Mouse (Mus musculus) thymus, postnatal 36 days (tissue): ENCODE measurements at regions not wholly inside any gene's neighbourhood (a gene's known extent, or its start where the extent isn't known, plus 50 kb on each side); places are given as distances from the start of the nearest gene placed in this dataset.

Experiments used
- DNase-seq, 2 experiments: peaks; one replicate each; pipeline ENCODE4 v3.0.0; 2022; ENCODE audit warnings: mixed read lengths in 2 of 2

GRCm38 (mm10) chrX:167091841-167092240 lies 117.3 kb downstream of the Tmsb4x start:
- DNase-seq, result peak in 1 of 2 experiments; percentile 40

GRCm38 (mm10) chrX:167088930-167089329 lies 120.2 kb downstream of the Tmsb4x start:
- no peak for DNase-seq

GRCm38 (mm10) chrX:167088438-167088837 lies 120.7 kb downstream of the Tmsb4x start:
- DNase-seq, result no peak

GRCm38 (mm10) chrX:167080821-167081220 lies 128.3 kb downstream of the Tmsb4x start:
- DNase-seq, result no peak

DNA sequence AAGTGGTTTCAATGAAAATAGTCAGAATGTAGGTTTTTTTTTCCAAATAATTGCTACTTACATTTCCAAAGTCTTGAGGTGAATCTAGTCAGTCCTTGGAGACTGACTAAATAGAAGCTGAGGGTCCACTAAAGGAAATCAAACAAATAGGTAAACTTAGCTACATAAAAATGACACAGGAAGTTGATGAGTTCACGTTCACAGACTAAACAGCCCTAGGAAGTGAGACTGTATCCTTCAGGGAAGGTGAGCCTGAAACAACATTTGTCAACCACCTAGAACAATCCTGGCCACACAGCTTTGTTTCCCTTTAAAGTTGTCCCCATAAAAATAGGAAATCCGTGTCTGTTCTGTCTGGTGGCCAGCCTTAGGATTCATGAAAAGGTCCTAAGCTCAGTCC lies 140.0 kb downstream of the Tmsb4x start:
- DNase-seq, result no peak

DNA sequence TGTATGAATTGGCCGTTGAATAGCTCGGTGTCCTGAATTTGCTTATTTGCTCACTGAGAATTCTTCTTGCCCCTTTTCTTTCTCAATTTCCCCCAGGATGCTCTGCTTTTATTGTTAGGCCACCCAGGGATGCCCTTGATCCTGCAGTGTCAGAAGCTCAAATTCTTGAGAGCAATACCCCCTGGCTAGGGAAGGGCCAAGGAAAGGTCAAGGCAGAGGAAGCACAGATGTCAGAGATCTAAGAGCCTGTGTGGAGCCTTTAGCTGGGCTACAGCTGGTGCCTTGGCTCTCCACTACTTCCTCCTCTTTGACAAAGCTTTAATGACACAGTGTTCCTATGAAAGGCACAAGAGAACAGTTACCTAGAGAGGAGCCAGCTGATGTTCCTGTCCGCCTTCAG lies 141.2 kb downstream of the Tmsb4x start:
- no peak for DNase-seq

DNA sequence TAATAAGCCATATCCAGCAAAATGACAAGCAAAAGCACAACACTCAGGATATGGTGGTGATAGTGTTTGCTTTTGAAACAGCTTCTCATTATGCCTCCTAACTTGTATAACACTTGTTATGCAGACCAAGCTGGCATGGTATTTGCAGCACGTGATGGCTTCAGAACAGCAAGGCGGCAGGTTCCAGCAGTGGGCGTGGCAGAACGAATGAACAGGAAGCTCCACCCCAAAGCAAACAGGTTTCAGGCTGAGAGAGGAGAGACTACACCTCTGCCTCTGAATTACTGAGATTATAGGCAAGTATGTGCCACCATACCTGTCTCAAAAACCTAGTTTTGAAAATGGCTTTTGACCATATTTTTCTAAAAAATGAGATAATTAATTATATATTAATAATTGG lies 145.2 kb downstream of the Tmsb4x start:
- peak; percentile 22 to 38 for DNase-seq

GRCm38 (mm10) chrX:167052456-167052855 lies 156.7 kb downstream of the Tmsb4x start:
- no peak for DNase-seq

GRCm38 (mm10) chrX:167050066-167050465 lies 159.0 kb downstream of the Tmsb4x start:
- DNase-seq, result no peak

DNA sequence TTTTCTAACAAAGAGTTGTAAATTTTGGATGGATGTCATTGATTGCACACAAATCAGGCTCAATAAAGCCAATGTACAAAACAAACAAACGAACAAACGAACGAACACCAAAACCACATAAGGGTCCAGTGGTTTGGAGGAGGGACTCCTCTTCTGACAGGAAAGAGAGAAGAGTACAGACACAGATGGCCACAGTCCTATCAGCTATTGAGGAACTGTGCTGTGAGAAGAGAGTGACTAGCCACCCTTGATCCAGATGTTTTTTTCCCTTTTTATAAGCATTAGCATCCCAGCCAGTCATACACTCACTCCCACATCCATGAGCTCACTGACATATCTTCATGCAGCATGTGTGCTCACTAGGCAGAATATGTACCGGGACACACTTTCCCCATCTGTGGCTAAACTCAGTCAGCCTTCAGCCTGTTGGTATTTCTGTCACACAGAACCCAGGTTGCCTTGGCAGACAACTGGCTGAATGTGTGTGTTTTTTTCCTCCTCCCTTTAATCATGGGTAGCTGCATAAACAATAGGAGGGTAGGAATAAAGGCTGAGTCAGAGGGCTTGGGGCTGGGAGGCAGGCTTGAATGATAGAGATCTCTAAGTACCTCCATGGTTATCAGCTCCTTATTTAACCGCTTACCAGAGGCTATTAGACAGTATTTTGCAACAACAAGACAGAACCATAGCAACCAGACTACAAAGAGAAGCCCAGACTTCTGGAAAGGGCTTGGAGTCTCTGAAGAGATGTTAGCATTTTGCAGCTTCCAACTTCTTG lies 159.7 kb downstream of the Tmsb4x start:
- no peak for DNase-seq

GRCm38 (mm10) chrX:167037971-167038370 lies 171.1 kb downstream of the Tmsb4x start:
- no peak for DNase-seq

DNA sequence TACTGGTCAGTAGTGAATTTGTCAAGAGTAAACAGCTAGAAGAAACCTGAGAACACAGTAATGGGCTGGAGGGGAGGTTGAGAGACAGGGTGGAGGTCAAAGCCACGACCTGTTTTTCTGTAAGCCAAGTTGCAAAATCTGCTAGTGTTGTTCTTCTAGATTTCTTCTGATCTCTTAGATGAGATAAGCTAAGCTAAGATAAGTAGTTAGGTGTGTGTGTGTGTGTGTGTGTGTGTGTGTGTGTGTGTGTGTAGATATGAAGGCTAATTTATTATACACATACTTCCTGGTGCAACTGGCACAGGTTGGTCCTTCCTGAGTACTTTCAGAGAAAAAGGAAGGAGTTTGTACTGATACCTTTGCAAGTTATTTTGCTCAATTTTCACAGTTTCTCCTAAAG lies 172.8 kb downstream of the Tmsb4x start:
- DNase-seq, result no peak

- DNase-seq, result no peak
Observed at GRCm38 (mm10) chrX:167035639-167036038, 173.5 kb downstream of the Tmsb4x start.

- DNase-seq, result no peak
Observed at GRCm38 (mm10) chrX:167033091-167033490, 176.0 kb downstream of the Tmsb4x start.

DNA sequence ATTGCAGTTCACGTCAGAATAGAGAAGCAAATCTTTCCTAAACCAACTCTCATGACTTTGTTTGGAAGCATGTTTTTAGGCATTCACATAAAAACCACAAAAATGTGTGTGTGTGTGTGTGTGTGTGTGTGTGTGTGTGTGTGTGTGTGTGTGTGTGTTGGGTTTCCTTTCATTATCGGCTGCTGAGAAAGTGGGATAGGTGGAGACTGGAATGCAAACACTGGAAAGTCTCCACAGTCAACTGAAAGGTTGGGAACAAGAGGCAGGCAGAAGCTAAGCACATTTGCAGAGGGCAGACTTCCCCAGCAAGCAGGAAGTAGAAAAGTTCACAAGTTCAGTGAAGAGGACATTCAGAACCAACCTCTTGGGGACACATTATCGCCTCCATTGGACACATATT lies 176.5 kb downstream of the Tmsb4x start:
- DNase-seq, result no peak

- DNase-seq, result no peak
Observed at GRCm38 (mm10) chrX:167031543-167031942, 177.6 kb downstream of the Tmsb4x start.

DNA sequence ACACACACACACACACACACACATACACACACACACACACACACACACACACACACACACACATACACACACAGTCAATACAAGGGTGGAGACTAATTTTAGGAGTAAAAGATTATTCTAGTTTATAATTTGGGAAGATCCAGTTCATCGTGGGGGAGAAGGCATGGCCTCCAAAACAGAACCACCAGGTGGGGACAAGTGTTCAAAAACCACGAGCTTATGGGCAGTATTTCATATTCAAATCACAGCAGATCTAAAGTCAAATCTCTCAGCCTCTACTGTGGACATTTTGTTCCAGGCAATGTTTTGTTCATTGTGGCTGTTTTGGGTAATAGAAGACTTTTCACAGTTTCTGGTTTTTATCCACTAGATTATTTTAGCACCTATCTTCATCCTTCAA lies 193.5 kb downstream of the Tmsb4x start:
- no peak for DNase-seq

DNA sequence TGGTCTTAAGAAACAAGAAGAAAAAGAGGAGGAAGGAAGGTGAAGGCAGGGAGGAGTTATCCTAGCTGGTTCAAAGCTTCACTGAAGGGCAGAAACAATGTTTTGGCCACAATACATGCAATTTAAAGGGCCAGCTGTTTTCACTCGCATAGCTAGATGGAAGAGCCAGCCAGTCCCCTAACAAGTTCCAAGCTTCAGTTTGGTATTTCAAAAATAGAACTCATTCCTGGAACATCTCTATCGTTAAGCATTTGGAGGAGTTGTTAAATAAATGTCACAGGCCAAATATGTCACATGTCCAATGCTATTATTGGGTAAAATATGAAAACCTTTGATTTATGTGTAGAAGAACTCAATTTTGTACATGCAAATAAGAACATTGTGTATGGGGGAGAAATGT lies 194.8 kb downstream of the Tmsb4x start:
- DNase-seq, result no peak

DNA sequence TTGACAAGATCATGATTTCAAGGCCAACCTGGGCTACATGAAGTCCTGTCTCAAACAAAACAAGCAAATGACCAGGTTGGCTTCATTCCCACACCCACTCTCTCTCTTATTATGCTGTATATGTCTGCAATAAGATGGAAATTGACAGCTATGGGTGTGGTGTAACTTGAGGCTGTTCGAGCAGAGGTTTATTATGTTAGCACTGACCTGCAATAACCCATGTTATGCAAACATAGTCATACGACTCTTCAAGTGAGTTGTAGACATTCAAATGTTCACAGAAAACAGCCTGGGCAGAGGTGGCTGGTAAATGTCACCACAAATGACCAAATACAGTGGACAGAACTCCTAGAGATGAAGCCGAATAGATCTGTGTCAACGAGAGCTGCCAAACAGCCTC lies 196.2 kb downstream of the Tmsb4x start:
- DNase-seq, result no peak

DNA sequence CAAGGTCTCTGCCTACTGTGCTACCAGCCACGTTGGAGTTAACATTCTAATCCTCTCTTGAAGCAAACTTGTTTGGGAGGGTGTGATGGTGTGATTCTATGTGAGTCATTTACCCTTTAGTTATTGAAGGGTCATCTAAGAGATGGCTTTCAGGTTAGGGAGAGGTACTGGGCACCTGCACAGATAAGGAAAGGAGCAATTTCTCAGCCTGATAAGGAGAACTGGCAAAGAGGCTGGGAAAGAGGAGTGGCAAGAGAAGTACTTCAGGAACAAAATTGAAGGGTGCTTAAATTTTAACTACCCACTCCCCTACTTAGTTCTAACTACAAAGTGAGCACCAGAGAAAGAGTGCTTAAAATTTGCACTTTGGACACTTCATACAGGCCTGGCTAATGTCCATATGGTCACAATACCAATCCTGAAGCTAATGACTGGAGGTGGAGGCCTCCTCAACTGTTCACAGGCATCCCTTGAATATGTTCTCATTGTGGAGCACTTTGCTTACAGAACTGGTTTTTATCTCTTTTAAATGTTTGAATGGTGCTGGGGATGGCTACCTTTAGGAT lies 197.1 kb downstream of the Tmsb4x start:
- no peak for DNase-seq

- DNase-seq, result no peak
Observed at GRCm38 (mm10) chrX:166995855-166996254, 213.3 kb downstream of the Tmsb4x start.

DNA sequence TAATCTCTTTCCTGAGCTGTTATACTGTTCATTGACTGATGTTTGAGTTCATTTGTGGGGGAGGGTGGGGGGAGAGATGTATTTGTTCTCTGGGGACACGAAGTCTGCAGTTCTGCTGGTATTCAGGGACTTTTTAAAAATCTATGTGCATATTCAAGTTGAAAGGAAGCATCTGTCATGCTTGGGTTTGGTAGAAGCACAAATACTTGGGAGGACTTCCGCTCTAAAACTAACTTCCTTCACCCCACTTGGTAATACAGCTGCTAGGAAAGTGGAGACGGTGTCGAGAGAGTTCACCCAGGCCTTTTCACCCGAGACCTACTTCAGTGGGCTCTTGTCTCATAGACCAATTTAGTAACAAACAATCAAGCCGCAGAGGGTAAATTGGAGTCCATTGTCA lies 228.1 kb downstream of the Tmsb4x start:
- DNase-seq, result no peak

GRCm38 (mm10) chrX:166980504-166980903 lies 228.6 kb downstream of the Tmsb4x start:
- no peak for DNase-seq

DNA sequence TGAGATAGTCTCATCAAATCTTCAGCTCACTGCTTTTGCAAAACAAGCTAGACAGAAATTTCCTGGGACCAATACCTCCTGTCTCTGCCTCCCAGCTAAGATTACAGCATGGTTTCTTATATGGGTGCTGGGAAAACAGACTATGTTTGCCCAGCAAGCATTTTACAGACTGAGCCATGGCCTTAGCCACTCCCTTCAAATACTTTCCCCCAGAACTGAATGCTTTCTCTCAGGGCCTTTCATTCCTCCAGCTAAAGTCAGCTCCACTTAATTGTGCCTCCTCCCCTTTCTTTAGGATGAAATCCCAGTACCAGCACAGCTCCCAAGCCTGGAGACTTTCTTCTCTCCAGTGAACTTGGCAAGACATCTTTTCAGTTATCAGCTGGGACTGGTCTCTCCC lies 232.1 kb downstream of the Tmsb4x start:
- no peak for DNase-seq

DNA sequence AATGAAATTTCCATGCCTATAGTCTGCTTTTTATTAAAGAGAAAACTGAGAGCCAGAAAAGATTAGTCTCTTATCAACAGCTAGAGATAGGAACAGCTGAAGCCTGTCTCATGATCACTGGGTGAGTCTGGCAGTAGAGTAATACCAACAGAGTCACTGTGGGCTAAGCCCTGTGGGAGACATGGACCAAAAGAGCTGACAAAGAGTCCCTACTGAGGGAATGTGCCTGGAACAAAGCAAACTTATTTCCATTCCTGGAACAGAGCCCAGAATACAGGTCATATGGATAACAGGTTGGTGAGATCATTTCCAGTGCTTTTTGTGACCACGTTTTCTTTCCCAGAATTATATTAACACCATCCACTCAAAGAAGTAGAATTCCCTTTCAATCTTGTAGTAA lies 237.4 kb downstream of the Tmsb4x start:
- no peak for DNase-seq
